Mouse (Mus musculus) MEL (cell line): ENCODE measurements at regions not wholly inside any gene's neighbourhood (a gene's known extent, or its start where the extent isn't known, plus 50 kb on each side); places are given as distances from the start of the nearest gene placed in this dataset.

ENCODE experiments used
- BHLHE40 ChIP-seq: IDR thresholded peaks from 2 replicates; pipeline ENCODE4 v1.6.1; 2012; ENCODE audit warnings: low read depth, mild to moderate bottlenecking, inconsistent platforms, low read length, improper control_type of control experiment, borderline replicate concordance
- CHD2 ChIP-seq: IDR thresholded peaks from 2 replicates; pipeline ENCODE4 v1.6.1; 2011; ENCODE audit warnings: low read length, improper control_type of control experiment
- CTCF ChIP-seq, 3 experiments: IDR thresholded peaks in 2 of 3; conservative IDR thresholded peaks in 1 of 3; 2 replicates each; pipeline ENCODE4 v1.5.1; 2011 to 2012; ENCODE audit warnings: low read length in 3 of 3, low read depth in 2 of 3, mild to moderate bottlenecking in 2 of 3, improper control_type of control experiment in 1 of 3, inconsistent platforms in 1 of 3, mixed read lengths in 1 of 3, moderate library complexity in 1 of 3; ENCODE audit not compliant: control insufficient read depth in 1 of 3, insufficient read depth in 1 of 3, poor library complexity in 1 of 3, severe bottlenecking in 1 of 3
- ELF1 ChIP-seq: IDR thresholded peaks from 2 replicates; pipeline ENCODE4 v1.6.1; 2014; ENCODE audit warnings: low read depth, mild to moderate bottlenecking, inconsistent platforms, low read length, improper control_type of control experiment, moderate library complexity
- EP300 ChIP-seq, 2 experiments: IDR thresholded peaks; 2 replicates each; pipeline ENCODE4 v1.6.1; 2011; ENCODE audit warnings: improper control_type of control experiment in 2 of 2, low read length in 2 of 2, low read depth in 1 of 2, mild to moderate bottlenecking in 1 of 2
- ETS1 ChIP-seq: IDR thresholded peaks from 2 replicates; pipeline ENCODE4 v1.6.1; 2012; ENCODE audit warnings: low read depth, mild to moderate bottlenecking, inconsistent platforms, low read length, improper control_type of control experiment, moderate library complexity
- KAT2A ChIP-seq: conservative IDR thresholded peaks from 2 replicates; pipeline ENCODE4 v1.6.1; 2012; ENCODE audit warnings: low read depth, low read length, improper control_type of control experiment, inconsistent platforms
- MAX ChIP-seq: IDR thresholded peaks from 2 replicates; pipeline ENCODE4 v1.6.1; 2011; ENCODE audit warnings: low read length, improper control_type of control experiment
- POLR2A ChIP-seq, 2 experiments: IDR thresholded peaks; 2 replicates each; pipeline ENCODE4 v1.6.1; 2011 to 2012; ENCODE audit warnings: low read length in 2 of 2, mild to moderate bottlenecking in 2 of 2, control low read depth in 1 of 2, improper control_type of control experiment in 1 of 2, low read depth in 1 of 2, moderate library complexity in 1 of 2; ENCODE audit not compliant: control insufficient read depth in 1 of 2, insufficient read depth in 1 of 2, poor library complexity in 1 of 2
- RCOR1 ChIP-seq: IDR thresholded peaks from 2 replicates; pipeline ENCODE4 v1.6.1; 2012; ENCODE audit warnings: low read depth, mild to moderate bottlenecking, inconsistent platforms, low read length, improper control_type of control experiment
- SMC3 ChIP-seq: IDR thresholded peaks from 2 replicates; pipeline ENCODE4 v1.6.1; 2011; ENCODE audit warnings: low read depth, low read length, improper control_type of control experiment
- UBTF ChIP-seq: IDR thresholded peaks from 2 replicates; pipeline ENCODE4 v1.6.1; 2012; ENCODE audit warnings: low read depth, mild to moderate bottlenecking, inconsistent platforms, low read length, improper control_type of control experiment, moderate library complexity, borderline replicate concordance; ENCODE audit not compliant: insufficient read depth
- USF2 ChIP-seq, 2 experiments: IDR thresholded peaks; 2 replicates each; pipeline ENCODE4 v1.6.1; 2011 to 2012; ENCODE audit warnings: improper control_type of control experiment in 2 of 2, low read length in 2 of 2, borderline replicate concordance in 1 of 2, inconsistent platforms in 1 of 2, low read depth in 1 of 2, mild to moderate bottlenecking in 1 of 2; ENCODE audit not compliant: insufficient read depth in 1 of 2

- TF ChIP-seq CTCF (IDR thresholded peaks at IDR 0.05 in 2 of 3, conservative IDR thresholded peaks at IDR 0.05 in 1 of 3; ENCODE audit: control insufficient read depth in 1 of 3, insufficient read depth in 1 of 3, low read depth in 2 of 3, low read length in 3 of 3, poor library complexity in 1 of 3, severe bottlenecking in 1 of 3) (no peak), EP300 (IDR thresholded peaks at IDR 0.05; ENCODE audit: low read depth in 1 of 2, low read length in 2 of 2) (no peak), SMC3 (no peak), UBTF (no peak), RCOR1 (no peak), CHD2 (no peak), POLR2A (IDR thresholded peaks at IDR 0.05; ENCODE audit: control insufficient read depth in 1 of 2, insufficient read depth in 1 of 2, low read depth in 1 of 2, low read length in 2 of 2, poor library complexity in 1 of 2) (no peak), KAT2A (no peak), BHLHE40 (no peak), MAX (no peak), USF2 (IDR thresholded peaks at IDR 0.05; ENCODE audit: borderline replicate concordance in 1 of 2, insufficient read depth in 1 of 2, low read depth in 1 of 2, low read length in 2 of 2) (no peak), ETS1 (no peak), ELF1 (no peak)
Observed at GRCm38 (mm10) chr9:61055928-61056730, 261.8 kb downstream of the Uaca start.
